Mouse (Mus musculus) spleen, adult 2 months (tissue): Measurements from ENCODE around the gene Ly75. TPM values are rescaled to one million over a fixed set of nuclear protein-coding genes. Genes with fewer than 3 reads are reported as not detected.

Experiments used
- DNase-seq, 2 experiments: peaks; one replicate each; pipeline versions ENCODE4 v3.0.0 to v3.0.0-alpha.2; 2012 to 2021; ENCODE audit warnings: low spot score in 2 of 2, low read depth in 1 of 2
- H3K27ac ChIP-seq: fragments of 200-500 bp; 2 replicates; pipeline ENCODE4 v1.5.1; 2012; ENCODE audit warnings: low read length, inconsistent platforms; ENCODE audit not compliant: insufficient read depth
- H3K27me3 ChIP-seq: fragments of 200-500 bp; 2 replicates; pipeline ENCODE4 v1.6.1; 2012; ENCODE audit warnings: mild to moderate bottlenecking, moderate library complexity, low read length, inconsistent platforms; ENCODE audit not compliant: control insufficient read depth, insufficient read depth
- H3K36me3 ChIP-seq: fragments of 200-500 bp; 2 replicates; pipeline ENCODE4 v1.6.1; 2012; ENCODE audit warnings: mild to moderate bottlenecking, low read length, inconsistent platforms; ENCODE audit not compliant: control insufficient read depth, insufficient read depth
- H3K4me1 ChIP-seq: fragments of 200-500 bp; 2 replicates; pipeline ENCODE4 v1.6.1; 2011; ENCODE audit warnings: inconsistent platforms; ENCODE audit not compliant: control insufficient read depth, insufficient read depth, insufficient read length
- H3K4me3 ChIP-seq: fragments of 200-500 bp; 2 replicates; pipeline ENCODE4 v1.5.1; 2011; ENCODE audit warnings: mild to moderate bottlenecking, inconsistent platforms; ENCODE audit not compliant: insufficient read depth, insufficient read length; ENCODE audit errors: extremely low read depth
- CTCF ChIP-seq: fragments of 200-500 bp; IDR thresholded peaks from 2 replicates; pipeline ENCODE4 v1.5.1; 2011; ENCODE audit warnings: mild to moderate bottlenecking, inconsistent platforms; ENCODE audit not compliant: insufficient read depth, insufficient read length, insufficient replicate concordance; ENCODE audit errors: extremely low read depth
- POLR2A ChIP-seq: fragments of 200-500 bp; IDR thresholded peaks from 2 replicates; pipeline ENCODE4 v1.6.1; 2011; ENCODE audit warnings: low read depth, low read length, inconsistent platforms
- WGBS: fragments of 180-500 bp; shearing (Covaris S2); methylation state at CpG from one replicate; pipeline ENCODE4 v1.1.7; 2018; 5-methylcytosine and 5-hydroxymethylcytosine counted together
- polyA plus RNA-seq: library from polyadenylated mRNA; depleted of rRNA; stranded (reverse); fragments of >200 nt; gene quantifications from 2 replicates; pipeline ENCODE4 v1.2.3, GENCODE M21; 2012

Gene Ly75
- polyA plus RNA-seq, 1 experiment, result 2.3 TPM

DNA sequence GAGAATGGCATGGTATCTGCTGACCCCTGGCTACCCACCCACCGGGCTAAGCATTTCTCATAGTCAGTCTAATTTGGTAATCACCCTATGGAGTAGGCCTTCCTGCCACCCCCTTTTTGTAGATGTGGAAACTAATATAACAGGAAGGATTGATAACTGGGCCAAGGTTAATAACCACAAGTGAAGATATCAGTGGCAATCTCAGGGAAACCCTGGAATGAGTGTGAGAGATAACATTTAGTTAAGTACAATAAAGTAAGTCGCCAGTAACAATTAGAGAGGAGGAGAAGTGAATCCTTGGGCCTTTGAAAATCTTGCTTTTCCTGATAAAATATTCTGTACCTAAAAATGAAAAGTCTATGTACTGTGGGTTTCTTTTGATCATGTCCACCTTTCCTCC is 3.7 kb upstream of the Ly75 start:
- TF ChIP-seq POLR2A, result no peak
- no peak for TF ChIP-seq CTCF
- Histone ChIP-seq H3K36me3 (no peaks in the 10 kb centered on the region), H3K4me1 (no peaks in the 10 kb centered on the region), H3K27me3 (no peaks in the 10 kb centered on the region), H3K4me3 (no peak overlapping the region), H3K27ac (no peak overlapping the region)
- whole genome bisulfite sequencing, result 82% methylated on average over 2 of the region's 2 CpGs
- no peak for DNase-seq

DNA sequence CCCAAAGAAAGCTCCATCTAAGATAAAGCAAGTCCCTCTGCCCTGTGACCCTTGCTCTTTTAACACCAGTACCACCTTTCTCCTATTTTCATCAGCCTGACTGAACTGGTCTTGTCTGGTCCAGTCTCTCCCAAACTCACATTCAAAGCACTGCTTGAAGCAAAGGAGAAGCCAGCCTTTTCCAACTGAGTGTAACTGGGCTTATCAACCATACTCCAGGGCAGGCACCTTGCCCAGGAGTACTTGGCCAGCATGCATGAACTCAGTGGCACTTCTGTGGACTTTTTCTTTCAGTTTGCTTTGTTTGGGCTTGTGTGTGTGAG is 1.6 kb upstream of the Ly75 start:
- H3K4me3 ChIP-seq, result no peak overlapping the region
- no peaks in the 10 kb centered on the region for H3K36me3 ChIP-seq
- H3K4me1 ChIP-seq, result no peaks in the 10 kb centered on the region
- H3K27me3 ChIP-seq, result no peaks in the 10 kb centered on the region
- TF ChIP-seq POLR2A (no peak), CTCF (no peak)
- H3K27ac ChIP-seq, result no peak overlapping the region
- no peak for DNase-seq

DNA sequence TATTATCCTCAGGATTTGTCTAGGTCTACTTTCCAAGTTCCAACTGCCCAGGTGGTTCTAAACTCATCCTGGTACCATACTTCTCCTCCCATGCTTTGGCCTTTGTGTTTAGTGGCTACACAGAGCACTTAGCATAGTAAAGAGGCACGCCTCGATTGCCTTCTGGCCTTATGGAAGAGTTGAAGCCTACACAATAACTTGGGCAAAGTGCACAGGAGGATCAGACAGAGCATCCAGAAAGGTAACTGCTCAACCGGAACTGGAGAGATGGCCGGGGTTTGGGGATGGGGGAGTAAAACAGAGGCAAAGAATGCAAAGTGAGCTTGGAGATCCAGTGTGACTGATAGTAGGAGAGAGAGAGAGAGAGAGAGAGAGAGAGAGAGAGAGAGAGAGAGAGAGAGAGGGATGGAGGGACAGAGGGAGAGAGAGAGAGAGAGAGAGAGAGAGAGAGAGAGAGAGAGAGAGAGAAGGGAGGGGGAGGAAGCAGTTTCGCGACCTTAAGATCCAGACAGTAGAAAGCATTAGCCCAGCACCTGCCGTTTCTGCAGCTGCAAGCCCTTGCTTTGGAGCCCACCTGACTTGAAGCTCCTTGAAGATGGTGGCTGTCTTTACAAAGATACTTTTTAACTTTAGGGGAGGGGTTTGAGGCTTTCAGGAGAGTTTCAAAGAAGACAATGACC is 1.1 kb upstream of the Ly75 start:
- TF ChIP-seq CTCF (no peak), POLR2A (no peak)
- no peak overlapping the region for H3K27ac ChIP-seq
- H3K4me3 ChIP-seq, result no peak overlapping the region
- no peak for DNase-seq
- WGBS, result 69% methylated on average over 7 of the region's 7 CpGs
- H3K4me1 ChIP-seq, result no peaks in the 10 kb centered on the region
- no peaks in the 10 kb centered on the region for H3K36me3 ChIP-seq
- H3K27me3 ChIP-seq, result no peaks in the 10 kb centered on the region

DNA sequence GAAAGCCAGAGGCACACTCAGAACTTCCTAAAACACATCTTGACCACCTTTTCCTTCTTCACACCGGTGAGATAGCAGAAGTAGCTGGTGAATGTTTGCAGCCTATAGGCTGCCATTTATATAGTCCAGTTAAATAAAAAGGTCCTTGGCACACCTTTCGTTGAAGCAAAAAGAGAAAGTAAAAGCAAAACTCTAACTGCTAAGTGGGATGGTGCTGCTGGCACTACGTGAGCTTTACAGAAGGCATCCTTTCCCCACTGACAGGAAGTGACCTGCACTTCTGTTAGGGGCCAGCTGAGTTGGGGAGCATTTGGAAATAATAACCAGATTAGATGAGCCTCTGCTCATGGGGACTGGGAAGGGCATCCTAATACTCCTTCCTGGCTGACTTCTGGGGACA is 757 bp downstream of the Ly75 start:
- peak overlapping the region; percentile 75 for H3K4me3 ChIP-seq
- no peaks in the 10 kb centered on the region for H3K36me3 ChIP-seq
- 6% methylated on average over 3 of the region's 3 CpGs for WGBS
- H3K27me3 ChIP-seq, result no peaks in the 10 kb centered on the region
- H3K4me1 ChIP-seq, result no peaks in the 10 kb centered on the region
- peak in 1 of 2 experiments; percentile 31 for DNase-seq
- TF ChIP-seq POLR2A, result no peak
- no peak for TF ChIP-seq CTCF
- peak overlapping the region; percentile 61 for H3K27ac ChIP-seq

DNA sequence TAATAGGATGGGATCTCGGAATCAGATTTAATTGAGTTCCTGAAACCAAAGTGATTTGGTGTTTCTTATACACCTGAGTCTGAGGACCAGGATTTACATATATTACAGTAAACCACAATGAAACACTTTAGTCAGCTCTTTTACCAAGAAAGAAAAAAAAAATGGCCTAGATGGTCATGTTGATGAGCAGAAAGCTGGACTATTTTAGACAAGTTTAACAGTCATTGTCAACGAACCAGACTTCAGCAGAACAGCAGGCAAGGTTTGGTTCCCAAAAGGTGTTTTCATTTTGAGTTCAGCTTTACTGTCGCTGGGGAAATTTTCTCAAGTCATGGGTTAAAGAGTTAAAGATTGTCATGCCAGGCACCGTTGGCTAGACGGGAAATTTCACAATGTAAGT is 5.8 kb downstream of the Ly75 start:
- no peak for TF ChIP-seq CTCF
- WGBS, result 88% methylated on average over 5 of the region's 5 CpGs
- Histone ChIP-seq H3K36me3 (no peaks in the 10 kb centered on the region), H3K4me1 (no peaks in the 10 kb centered on the region), H3K27me3 (no peaks in the 10 kb centered on the region), H3K27ac (no peak overlapping the region), H3K4me3 (no peak overlapping the region)
- DNase-seq, result no peak

DNA sequence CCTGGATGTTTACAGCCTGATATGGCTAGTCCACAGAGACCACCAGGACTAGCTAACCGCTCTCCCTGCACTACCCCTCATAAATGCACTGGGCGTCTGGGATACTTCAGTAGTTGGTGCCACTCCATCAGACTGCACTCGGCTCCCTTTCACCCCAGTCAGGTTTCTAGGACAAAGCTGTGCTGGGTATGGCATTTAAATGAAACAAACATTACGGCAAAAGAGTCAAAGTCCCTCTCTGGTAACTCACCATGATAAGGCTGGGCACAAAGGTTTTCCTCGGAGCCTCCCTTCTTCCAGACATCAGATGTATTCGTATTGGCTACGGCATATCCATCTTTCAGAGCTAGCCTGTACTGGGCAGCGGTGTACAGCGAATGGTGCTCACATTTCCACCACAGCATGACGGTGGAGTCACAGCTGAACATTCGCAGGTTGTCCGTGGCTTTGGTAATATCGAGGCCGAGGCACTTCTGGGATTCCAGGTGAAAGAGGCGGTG is 7.4 kb downstream of the Ly75 start:
- Histone ChIP-seq H3K4me1 (no peaks in the 10 kb centered on the region), H3K27ac (no peak overlapping the region), H3K36me3 (no peaks in the 10 kb centered on the region), H3K4me3 (no peak overlapping the region), H3K27me3 (no peaks in the 10 kb centered on the region)
- 97% methylated on average over 15 of the region's 15 CpGs for WGBS
- DNase-seq, result no peak
- TF ChIP-seq POLR2A, result no peak
- TF ChIP-seq CTCF, result no peak

DNA sequence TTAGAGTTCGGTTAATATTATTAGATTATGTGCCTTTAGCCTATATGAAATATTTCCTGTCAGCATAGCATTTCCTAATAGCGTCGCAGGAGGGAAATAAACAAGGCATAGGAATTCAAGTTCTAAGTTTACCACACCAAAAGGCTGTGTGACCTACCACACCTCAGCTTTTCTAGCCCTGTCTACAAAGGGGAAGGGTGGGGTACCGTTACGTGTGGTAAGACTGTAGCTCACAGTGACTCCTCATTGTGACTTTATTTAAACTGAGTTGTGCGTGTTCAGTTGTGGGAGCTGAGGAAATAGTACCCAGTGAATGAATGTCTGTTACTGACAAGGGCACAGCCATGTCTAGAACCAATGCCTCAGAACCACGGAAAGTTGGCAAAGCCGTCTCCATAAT is 8.0 kb downstream of the Ly75 start:
- H3K4me3 ChIP-seq, result no peak overlapping the region
- H3K27ac ChIP-seq, result no peak overlapping the region
- H3K36me3 ChIP-seq, result no peaks in the 10 kb centered on the region
- H3K4me1 ChIP-seq, result no peaks in the 10 kb centered on the region
- TF ChIP-seq CTCF (no peak), POLR2A (no peak)
- no peak for DNase-seq
- 84% methylated on average over 8 of the region's 8 CpGs for WGBS
- no peaks in the 10 kb centered on the region for H3K27me3 ChIP-seq
